Mouse (Mus musculus) cerebellum, postnatal 25 days (tissue): ENCODE measurements around the gene Arhgap31.
"Not testable (repeated sequence)": the region's sequence is repeated elsewhere in the genome, so short reads cannot be mapped to it uniquely, and the experiment has no call there.

Experiments used
- DNase-seq, 2 experiments: peaks; one replicate each; pipeline ENCODE4 v3.0.0; 2021; ENCODE audit warnings: mixed read lengths in 2 of 2

Gene Arhgap31

GRCm38 (mm10) chr16:38724974-38725373 lies 11.9 kb upstream of the Arhgap31 start:
- no peak for DNase-seq

DNA sequence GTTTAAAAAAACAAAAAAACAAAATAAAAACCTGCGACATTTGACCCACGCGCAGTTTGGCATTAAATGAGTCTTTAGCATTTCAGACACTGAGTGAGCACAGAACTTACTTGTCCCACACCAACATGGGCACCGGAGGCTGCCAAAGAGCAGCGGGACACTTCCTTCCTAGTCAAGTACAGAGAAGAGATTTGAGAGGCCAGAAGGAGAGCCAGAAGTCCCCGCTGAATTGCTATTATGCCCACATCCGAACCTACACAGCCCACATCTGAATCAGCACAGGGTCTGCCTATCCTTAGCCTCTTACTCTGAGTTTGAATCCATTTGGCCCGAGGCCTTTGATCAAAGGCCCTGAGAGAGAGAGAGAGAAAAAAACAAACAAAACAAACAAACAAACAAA lies 11.2 kb upstream of the Arhgap31 start:
- DNase-seq: peak in 1 of 2 experiments; percentile 42

- DNase-seq: no peak
Observed at GRCm38 (mm10) chr16:38721377-38721776, 8.3 kb upstream of the Arhgap31 start.

DNA sequence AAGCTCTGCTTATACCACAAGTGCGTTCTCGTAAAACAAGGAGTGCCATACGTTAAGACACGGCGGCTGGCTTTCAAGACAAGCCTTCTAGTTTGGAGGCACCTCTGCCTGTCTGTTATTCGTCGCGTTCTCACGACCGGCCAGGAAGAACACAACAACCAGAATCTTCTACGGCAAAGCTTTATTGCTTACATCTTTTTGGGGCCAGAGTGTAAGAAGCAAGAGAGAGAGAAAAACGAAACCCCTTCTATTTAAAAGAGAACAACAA lies 1.1 kb upstream of the Arhgap31 start:
- DNase-seq: not testable (repeated sequence)

GRCm38 (mm10) chr16:38713404-38714258 lies 557 bp upstream of the Arhgap31 start:
- DNase-seq: no peak

- no peak for DNase-seq
Observed at GRCm38 (mm10) chr16:38712105-38712504, 969 bp downstream of the Arhgap31 start.

DNA sequence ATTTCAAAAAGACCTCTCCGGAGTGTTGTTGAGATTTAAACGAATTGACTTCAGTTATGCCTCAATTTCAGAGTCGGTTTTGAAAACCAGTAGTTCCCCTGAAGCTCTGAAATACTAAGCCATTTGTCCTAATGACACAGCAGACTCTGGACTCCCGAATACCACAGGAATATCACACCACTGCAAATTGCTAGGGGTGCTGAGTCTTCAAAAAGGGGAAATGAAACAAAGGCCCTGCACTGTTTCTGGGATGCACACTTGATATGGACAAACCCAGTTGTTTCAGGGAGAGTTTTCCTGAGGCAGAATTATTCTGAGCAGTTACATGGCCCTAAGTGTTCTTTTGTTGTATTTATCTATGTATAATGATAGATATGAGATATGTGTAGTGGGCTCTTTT lies 1.8 kb downstream of the Arhgap31 start:
- no peak for DNase-seq

GRCm38 (mm10) chr16:38708962-38709520 lies 4.0 kb downstream of the Arhgap31 start:
- DNase-seq: no peak

DNA sequence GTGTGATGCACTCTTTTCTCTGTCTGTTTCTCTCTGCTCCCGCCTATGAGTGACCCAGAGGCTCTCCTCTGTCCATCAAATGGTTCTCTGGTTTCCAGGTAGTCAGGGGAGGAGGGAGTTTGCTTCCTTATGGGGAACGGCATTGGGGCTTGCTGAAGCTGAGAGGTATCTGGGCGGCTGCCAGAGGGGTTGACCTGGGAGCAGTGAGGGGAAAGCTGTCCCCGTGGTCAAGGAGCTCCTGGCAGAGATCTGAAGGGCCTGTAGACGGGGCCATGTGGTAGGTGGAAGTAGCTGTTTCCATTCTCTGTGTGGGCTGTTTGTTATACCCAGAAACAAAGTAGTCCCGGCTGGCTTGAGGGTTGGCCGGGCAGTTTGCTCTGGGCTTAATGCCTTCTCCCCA lies 6.3 kb downstream of the Arhgap31 start:
- DNase-seq: no peak

DNA sequence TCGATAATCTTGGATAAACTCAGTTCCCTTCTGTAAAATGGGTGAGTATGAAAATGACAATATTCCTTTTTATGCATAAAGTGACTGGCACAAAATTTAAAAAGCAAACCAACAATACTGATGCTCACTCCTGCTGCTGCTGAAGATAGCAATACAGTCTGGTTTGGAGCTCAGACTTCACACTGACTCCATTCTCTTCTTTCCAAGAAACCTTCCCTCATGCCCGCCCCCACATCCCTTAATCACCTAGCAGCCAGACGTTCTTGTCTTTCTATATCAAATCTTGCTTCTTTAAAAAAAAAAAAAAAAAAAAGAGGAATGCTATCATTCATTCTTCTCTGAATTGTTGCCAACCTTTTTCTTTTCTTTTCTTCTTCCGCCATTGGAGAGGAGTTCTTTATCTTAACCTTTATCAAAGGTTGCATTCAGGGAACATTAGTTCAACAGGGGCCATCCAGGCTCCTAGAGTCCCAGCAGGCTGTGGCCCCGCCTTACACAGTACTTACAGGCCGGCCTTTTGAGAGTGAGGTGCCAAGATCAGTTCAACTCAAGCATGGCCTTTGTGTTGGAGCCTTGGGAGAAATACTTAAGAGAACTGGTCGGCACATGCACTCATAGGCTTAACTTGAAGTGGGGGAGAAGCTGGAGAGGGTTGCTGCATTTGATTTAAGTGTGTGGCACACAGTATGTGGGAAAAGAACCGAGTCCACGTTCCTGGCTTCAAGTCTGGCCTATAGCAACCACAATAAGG lies 7.4 kb downstream of the Arhgap31 start:
- no peak for DNase-seq

GRCm38 (mm10) chr16:38703501-38703900 lies 9.6 kb downstream of the Arhgap31 start:
- no peak for DNase-seq

DNA sequence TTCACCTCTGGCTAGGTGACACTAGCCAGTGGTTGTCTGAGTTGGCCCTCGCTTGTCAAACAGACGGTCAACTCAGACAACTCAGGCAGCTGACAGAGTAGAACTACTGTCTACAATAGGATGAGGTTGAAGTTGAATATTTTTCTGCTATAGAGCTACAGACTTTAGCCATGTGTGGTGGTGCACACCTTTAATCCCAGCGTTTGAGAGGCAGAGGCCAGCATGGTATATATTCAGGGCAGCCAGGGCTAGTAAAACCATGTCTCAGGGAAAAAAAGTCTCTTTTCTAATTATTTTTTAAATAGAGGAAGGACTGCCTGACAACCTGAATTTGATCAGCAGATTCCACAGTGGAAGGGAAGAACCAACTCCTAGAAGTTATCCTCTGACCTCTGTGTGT lies 10.8 kb downstream of the Arhgap31 start:
- no peak for DNase-seq

- DNase-seq: no peak
Observed at GRCm38 (mm10) chr16:38701492-38702185, 11.4 kb downstream of the Arhgap31 start.

DNA sequence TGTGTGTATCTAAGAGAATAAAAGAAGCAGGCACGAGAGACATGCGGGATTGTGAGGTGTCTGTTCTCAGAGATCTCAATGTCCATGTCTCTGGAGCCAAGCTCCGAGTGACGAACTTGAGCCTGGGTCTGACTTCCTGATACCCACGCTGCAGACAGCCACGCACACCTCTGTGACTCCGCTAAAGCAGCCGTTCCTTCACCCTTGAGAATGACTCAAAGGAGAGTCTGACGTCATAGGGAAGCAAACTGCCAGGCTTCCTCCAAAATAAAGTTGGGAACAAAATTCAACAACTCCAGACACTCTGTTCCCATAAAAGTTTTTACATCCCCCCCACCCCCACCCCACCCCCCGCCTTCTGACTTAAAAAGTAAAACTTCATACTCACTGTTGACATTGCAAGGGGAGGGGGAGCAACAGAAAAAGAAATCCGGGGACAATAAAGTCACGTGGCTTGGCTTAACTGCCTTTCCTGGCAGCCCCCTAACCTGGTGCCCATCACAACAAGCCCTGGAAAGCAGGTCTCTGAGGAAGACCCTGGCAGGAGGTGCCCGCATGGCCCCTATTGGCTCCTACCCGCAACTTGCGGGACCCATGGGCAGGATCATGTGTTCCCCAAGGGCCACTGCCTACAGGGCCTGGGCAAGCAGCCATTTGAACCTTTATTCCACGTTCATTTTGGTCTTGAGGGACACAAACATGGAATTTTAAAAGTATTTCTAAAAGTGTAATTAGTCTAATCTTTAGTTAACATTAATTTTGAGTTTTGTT lies 12.5 kb downstream of the Arhgap31 start:
- DNase-seq: no peak

- DNase-seq: no peak
Observed at GRCm38 (mm10) chr16:38697611-38698010, 15.5 kb downstream of the Arhgap31 start.

DNA sequence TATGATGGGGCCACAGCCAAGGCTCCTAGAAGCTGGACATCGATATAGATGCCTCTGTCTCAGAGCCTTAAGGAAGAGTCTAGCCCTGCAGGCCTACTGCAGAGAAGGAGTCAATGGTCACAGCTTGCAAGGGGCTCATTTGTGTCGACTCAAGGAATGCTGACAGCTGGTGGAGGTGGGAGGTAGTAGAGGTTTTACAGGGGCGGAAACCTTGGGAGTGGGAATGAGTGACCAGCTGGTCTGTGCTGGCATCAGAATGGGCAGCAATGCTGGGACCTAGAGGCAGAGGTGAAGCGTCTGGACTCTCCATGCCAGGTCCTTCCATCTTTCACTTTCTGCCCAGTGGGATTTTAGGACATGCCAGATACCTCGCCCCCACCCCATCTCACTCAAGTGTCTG lies 17.5 kb downstream of the Arhgap31 start:
- no peak for DNase-seq

DNA sequence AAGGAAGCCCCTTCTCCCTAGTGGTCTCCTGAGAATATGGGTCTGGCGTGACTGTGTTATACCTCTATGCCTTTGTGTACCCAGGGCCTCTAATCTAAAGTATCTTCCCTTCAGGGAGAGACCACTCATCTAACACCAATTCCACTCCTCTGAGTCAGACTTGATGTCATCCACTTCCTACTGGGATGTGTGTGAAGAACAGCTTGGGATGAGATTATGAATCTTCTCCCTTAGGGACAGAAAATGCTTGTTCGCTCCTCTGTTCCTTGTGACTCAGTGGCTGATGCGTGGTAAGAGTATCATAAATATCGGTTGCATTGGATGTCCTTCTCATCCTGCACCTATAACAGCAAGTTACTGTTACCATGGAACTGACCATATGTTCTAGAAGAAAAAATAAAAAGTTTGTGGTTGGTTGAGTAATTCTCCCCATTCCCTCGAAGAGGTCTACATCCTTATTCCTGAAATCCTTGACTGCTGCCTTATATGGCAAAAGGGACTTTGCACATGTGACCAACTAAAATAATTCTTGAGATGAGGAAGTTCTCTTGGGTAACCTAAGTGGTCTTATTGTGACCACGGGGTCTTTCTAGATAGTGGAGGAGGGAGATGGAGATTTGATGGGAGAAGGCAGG lies 18.1 kb downstream of the Arhgap31 start:
- DNase-seq: no peak

- DNase-seq: no peak
Observed at GRCm38 (mm10) chr16:38690501-38690900, 22.6 kb downstream of the Arhgap31 start.

DNA sequence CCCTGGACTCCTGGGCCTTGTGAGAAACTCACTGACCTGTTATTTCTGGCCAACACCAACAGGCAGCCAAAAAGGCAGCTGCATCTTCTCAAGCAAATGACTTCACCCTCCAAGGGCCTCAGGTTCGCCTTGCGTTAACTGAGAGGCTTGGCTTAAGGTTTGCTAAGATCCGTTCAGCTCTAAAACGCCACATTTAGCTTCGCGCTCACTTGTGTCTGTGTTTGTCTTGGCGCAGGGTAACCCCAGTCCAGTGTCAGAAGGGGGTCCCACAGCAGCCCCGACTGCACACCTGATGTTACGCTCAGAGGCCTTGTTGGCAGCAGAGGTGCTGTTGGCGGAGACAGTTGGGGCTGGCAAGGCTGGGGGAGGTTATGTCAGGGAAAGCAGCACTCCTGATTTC lies 23.3 kb downstream of the Arhgap31 start:
- no peak for DNase-seq

GRCm38 (mm10) chr16:38688531-38689264 lies 24.4 kb downstream of the Arhgap31 start:
- DNase-seq: no peak

DNA sequence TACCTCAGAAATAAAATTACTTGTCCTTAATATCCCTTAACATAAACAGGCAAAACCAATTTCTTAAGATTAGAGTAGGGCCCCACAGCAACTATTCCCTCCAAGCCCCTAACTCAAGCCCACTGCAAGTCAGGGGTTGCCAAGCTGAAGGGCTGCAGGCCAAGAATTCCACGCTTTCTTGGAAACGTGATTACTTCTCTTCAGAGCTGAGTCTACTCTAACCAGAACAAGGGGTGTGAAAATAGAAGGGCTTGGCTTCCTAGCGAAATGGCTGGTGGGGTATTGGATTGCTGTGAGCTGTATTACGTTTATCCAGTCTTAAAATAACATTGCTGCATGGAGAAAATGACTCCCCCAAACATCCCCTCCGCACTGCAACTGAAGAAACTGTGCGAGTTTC lies 25.4 kb downstream of the Arhgap31 start:
- no peak for DNase-seq
